Mouse (Mus musculus) limb, embryonic 13.5 days (tissue): ENCODE data around the gene Lypd3. TPM values are rescaled to one million over a fixed set of nuclear protein-coding genes. Genes with fewer than 3 reads are reported as not detected.
"Not testable (repeated sequence)": the region's sequence is repeated elsewhere in the genome, so short reads cannot be mapped to it uniquely, and the experiment has no call there.

Experiments used
- ATAC-seq: fragments of 200-750 bp; cut with Nextera tagmentation; 2 replicates; pipeline ENCODE4 v1.8.0; 2017; ENCODE audit warnings: low read depth, moderate number of reproducible peaks, moderate TSS enrichment; ENCODE audit not compliant: low FRiP score
- H3K27ac ChIP-seq: fragments of 300-500 bp; sonication (generic); 2 replicates; pipeline ENCODE4 v1.5.1; 2015; ENCODE audit warnings: inconsistent platforms, mild to moderate bottlenecking, moderate library complexity
- H3K27me3 ChIP-seq: fragments of 300-500 bp; sonication (generic); 2 replicates; pipeline ENCODE4 v1.6.1; 2015; ENCODE audit warnings: mild to moderate bottlenecking, inconsistent platforms
- H3K36me3 ChIP-seq: fragments of 300-500 bp; sonication (generic); 2 replicates; pipeline ENCODE4 v1.6.1; 2015; ENCODE audit warnings: inconsistent platforms, mild to moderate bottlenecking, moderate library complexity
- H3K4me1 ChIP-seq: fragments of 300-500 bp; sonication (generic); 2 replicates; pipeline ENCODE4 v1.6.1; 2015; ENCODE audit warnings: inconsistent platforms
- H3K4me2 ChIP-seq: fragments of 300-500 bp; sonication (generic); replicated peaks from 2 replicates; pipeline ENCODE4 v1.6.1; 2015; ENCODE audit warnings: inconsistent platforms, mild to moderate bottlenecking, moderate library complexity
- H3K4me3 ChIP-seq: fragments of 300-500 bp; sonication (generic); 2 replicates; pipeline ENCODE4 v1.5.1; 2015; ENCODE audit warnings: moderate library complexity, mild to moderate bottlenecking, inconsistent platforms
- H3K9ac ChIP-seq: fragments of 300-500 bp; sonication (generic); 2 replicates; pipeline ENCODE4 v1.6.1; 2015; ENCODE audit warnings: mild to moderate bottlenecking, inconsistent platforms
- H3K9me3 ChIP-seq: fragments of 300-500 bp; sonication (generic); 2 replicates; pipeline ENCODE4 v1.6.1; 2016; ENCODE audit warnings: inconsistent platforms
- WGBS: fragments of 180-500 bp; shearing (Covaris S2); methylation state at CpG from one replicate; pipeline ENCODE4 v1.1.7; 2015; 5-methylcytosine and 5-hydroxymethylcytosine counted together
- polyA plus RNA-seq: library from polyadenylated mRNA; unstranded; fragments of >200 nt; fragmentation: Nextera tagmentation; extraction: Ambion mirVana; gene quantifications from 2 replicates; pipeline ENCODE4 v1.2.1, GENCODE M21; 2015

Lypd3 gene
- polyA plus RNA-seq, 1 experiment from 2014 or later = 10.2 TPM

DNA sequence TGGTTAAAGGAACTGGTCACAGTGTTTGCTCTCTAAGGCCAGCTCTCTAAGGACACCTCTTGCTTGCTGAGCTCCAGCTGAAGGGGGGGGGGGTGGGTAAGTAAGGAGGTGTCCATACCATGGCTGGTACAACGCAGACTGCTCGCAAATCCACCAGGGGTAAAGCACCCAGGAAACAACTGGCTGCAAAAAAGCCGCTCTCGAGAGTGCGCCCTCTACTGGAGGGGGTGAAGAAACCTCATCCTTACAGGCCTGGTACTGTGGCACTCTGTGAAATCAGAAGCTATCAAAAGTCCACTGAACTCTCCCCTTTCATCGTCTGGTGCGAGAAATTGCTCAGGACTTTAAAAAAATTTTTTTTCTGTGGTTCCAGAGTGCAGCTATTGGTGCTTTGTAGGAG lies 47.8 kb downstream of the Lypd3 start:
- H3K27me3 ChIP-seq, H3K36me3 ChIP-seq, H3K4me2 ChIP-seq, H3K9ac ChIP-seq, H3K4me3 ChIP-seq, H3K4me1 ChIP-seq, H3K27ac ChIP-seq, ATAC-seq, H3K9me3 ChIP-seq: not testable (repeated sequence)
- 71% methylated on average over 7 of the region's 7 CpGs for WGBS

DNA sequence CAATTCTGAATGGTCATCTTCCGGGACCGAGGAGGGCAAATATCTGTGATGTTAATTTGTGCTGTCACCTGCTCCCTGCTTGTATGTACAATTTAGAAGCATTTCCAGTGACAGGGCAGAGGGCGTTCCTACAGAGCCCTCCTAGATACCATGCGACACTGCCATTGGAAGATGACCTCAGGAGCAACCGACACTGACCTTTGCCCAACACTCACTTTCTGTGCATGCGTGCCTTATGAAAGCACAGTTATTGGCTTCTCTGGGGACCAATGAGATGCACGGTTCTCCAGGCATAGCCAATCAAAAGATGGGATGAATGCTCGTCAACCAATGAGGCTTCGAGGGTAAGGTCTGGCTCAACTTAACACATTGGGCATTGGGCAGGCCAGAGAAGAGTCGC lies 51.2 kb downstream of the Lypd3 start:
- not testable (repeated sequence) for H3K4me1 ChIP-seq, ATAC-seq, H3K36me3 ChIP-seq, H3K27ac ChIP-seq, H3K27me3 ChIP-seq, H3K4me3 ChIP-seq, H3K9ac ChIP-seq, H3K9me3 ChIP-seq, H3K4me2 ChIP-seq
- WGBS = 91% methylated on average over 10 of the region's 10 CpGs

Other genes starting within 250 kb of the Lypd3 start
- gene Smg9, start 236.9 kb upstream of the Lypd3 start, polyA plus RNA-seq = 24.5 and 25.1 TPM in 2 replicates
- not detected in 2 replicates for gene Irgc1, start 184.3 kb upstream of the Lypd3 start, polyA plus RNA-seq
- gene Plaur, start 174.1 kb upstream of the Lypd3 start, polyA plus RNA-seq = 3.3 and 3.5 TPM in 2 replicates
- 6.3 and 6.5 TPM in 2 replicates for gene Cadm4, start 154.5 kb upstream of the Lypd3 start, polyA plus RNA-seq
- 64.2 and 68.3 TPM in 2 replicates for gene Zfp428, start 129.5 kb upstream of the Lypd3 start, polyA plus RNA-seq
- 0.42 and 0.66 TPM in 2 replicates for gene AC161166.1, start 124.1 kb upstream of the Lypd3 start, polyA plus RNA-seq
- gene Irgq, start 105.9 kb upstream of the Lypd3 start, polyA plus RNA-seq = 6.8 and 8.1 TPM in 2 replicates
- gene Pinlyp, start 90.4 kb upstream of the Lypd3 start, polyA plus RNA-seq = not detected in 2 replicates
- gene Xrcc1, start 90.3 kb upstream of the Lypd3 start, polyA plus RNA-seq = 125 and 131 TPM in 2 replicates
- gene Ethe1, start 49.0 kb upstream of the Lypd3 start, polyA plus RNA-seq = 28.2 TPM in 2 replicates
- gene Zfp575, start 48.9 kb upstream of the Lypd3 start, polyA plus RNA-seq = 5.9 and 6.2 TPM in 2 replicates
- 0.24 and 0.34 TPM in 2 replicates for gene Phldb3, start 25.8 kb upstream of the Lypd3 start, polyA plus RNA-seq
- not detected in 2 replicates for gene Tex101, start 40.1 kb downstream of the Lypd3 start, polyA plus RNA-seq
- gene BC049730, start 72.7 kb downstream of the Lypd3 start, polyA plus RNA-seq = not detected in 2 replicates
- not detected in 2 replicates for gene Gm4763, start 90.4 kb downstream of the Lypd3 start, polyA plus RNA-seq
- gene Cd177, start 123.8 kb downstream of the Lypd3 start, polyA plus RNA-seq = not detected in 2 replicates
- gene Ceacam10, start 140.7 kb downstream of the Lypd3 start, polyA plus RNA-seq = 0.39 TPM in 1 of 2 replicates, not detected in the other
- 19.5 and 23.9 TPM in 2 replicates for gene Gm9844, start 225.7 kb downstream of the Lypd3 start, polyA plus RNA-seq
- gene Lypd4, start 233.4 kb downstream of the Lypd3 start, polyA plus RNA-seq = not detected in 2 replicates
- gene Dmrtc2, start 233.5 kb downstream of the Lypd3 start, polyA plus RNA-seq = not detected in 2 replicates
- gene Rps19, start 247.8 kb downstream of the Lypd3 start, polyA plus RNA-seq = 2,528 and 2,568 TPM in 2 replicates